Mouse (Mus musculus) ES-E14 (cell line): Measurements from ENCODE around the gene Baz2b.

Experiments used
- CHD2 ChIP-seq: IDR thresholded peaks from 2 replicates; pipeline ENCODE4 v1.6.1; 2014; ENCODE audit warnings: mild to moderate bottlenecking, low read depth, low read length, inconsistent platforms
- ZC3H11A ChIP-seq: IDR thresholded peaks from 2 replicates; pipeline ENCODE4 v1.6.1; 2012; ENCODE audit warnings: low read depth, mild to moderate bottlenecking, inconsistent platforms, low read length, borderline replicate concordance
- ZNF384 ChIP-seq: IDR thresholded peaks from 2 replicates; pipeline ENCODE4 v1.6.1; 2012; ENCODE audit warnings: low read depth, low read length, inconsistent platforms

DNA sequence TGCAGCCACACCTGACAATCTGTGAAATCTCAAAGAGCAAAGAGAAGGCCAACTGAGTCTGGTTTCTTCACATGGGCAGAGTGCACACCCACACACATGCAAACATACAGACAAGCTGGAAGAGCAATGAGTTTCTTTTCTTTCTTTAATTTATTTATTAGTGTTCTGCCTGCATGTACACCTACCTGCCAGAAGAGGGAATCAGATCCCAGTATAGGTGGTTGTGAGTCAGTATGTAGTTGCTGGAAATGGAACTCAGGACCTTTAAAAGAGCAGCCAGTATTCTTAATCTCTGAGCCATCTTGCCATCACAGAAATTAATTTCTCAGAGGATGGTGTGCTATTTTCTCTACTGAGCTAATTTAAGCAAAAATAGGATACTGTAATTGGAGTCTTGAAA lies 164.7 kb downstream of the Baz2b start:
- no peak for TF ChIP-seq ZNF384
- TF ChIP-seq CHD2 = no peak
- TF ChIP-seq ZC3H11A = peak; percentile 51; the same call in 1 of the 2 replicates
